Mouse (Mus musculus) heart, embryonic 13.5 days (tissue): ENCODE data around the gene Scarf2. TPM values are rescaled to one million over a fixed set of nuclear protein-coding genes. Genes with fewer than 3 reads are reported as not detected.

Source experiments
- ATAC-seq: fragments of 200-750 bp; cut with Nextera tagmentation; 2 replicates; pipeline ENCODE4 v1.8.0; 2017; ENCODE audit warnings: moderate TSS enrichment; ENCODE audit not compliant: insufficient number of reproducible peaks, low FRiP score, low TSS enrichment; ENCODE audit errors: extremely low read depth
- H3K27ac ChIP-seq: fragments of 300-500 bp; sonication (generic); replicated peaks from 2 replicates; pipeline ENCODE4 v1.5.1; 2015; ENCODE audit warnings: moderate library complexity, mild to moderate bottlenecking, inconsistent platforms
- H3K27me3 ChIP-seq: fragments of 300-500 bp; sonication (generic); replicated peaks from 2 replicates; pipeline ENCODE4 v1.6.1; 2015; ENCODE audit warnings: mild to moderate bottlenecking, inconsistent platforms
- H3K36me3 ChIP-seq: fragments of 300-500 bp; sonication (generic); 2 replicates; pipeline ENCODE4 v1.6.1; 2015; ENCODE audit warnings: mild to moderate bottlenecking, inconsistent platforms
- H3K4me1 ChIP-seq: fragments of 300-500 bp; sonication (generic); 2 replicates; pipeline ENCODE4 v1.6.1; 2015; ENCODE audit warnings: inconsistent platforms
- H3K4me2 ChIP-seq: fragments of 300-500 bp; sonication (generic); 2 replicates; pipeline ENCODE4 v1.6.1; 2015; ENCODE audit warnings: inconsistent platforms, mild to moderate bottlenecking, moderate library complexity
- H3K4me3 ChIP-seq: fragments of 300-500 bp; sonication (generic); 2 replicates; pipeline ENCODE4 v1.5.1; 2015; ENCODE audit warnings: moderate library complexity, mild to moderate bottlenecking, inconsistent platforms
- H3K9ac ChIP-seq: fragments of 300-500 bp; sonication (generic); 2 replicates; pipeline ENCODE4 v1.6.1; 2015; ENCODE audit warnings: inconsistent platforms, mild to moderate bottlenecking, moderate library complexity
- H3K9me3 ChIP-seq: fragments of 300-500 bp; sonication (generic); 2 replicates; pipeline ENCODE4 v1.6.1; 2016; ENCODE audit warnings: inconsistent platforms
- WGBS: fragments of 180-500 bp; shearing (Covaris S2); methylation state at CpG from one replicate; pipeline ENCODE4 v1.1.7; 2015; ENCODE audit warnings: mixed read lengths; 5-methylcytosine and 5-hydroxymethylcytosine counted together
- polyA plus RNA-seq: library from polyadenylated mRNA; unstranded; fragments of >200 nt; fragmentation: Nextera tagmentation; extraction: Ambion mirVana; gene quantifications from 2 replicates; pipeline ENCODE4 v1.2.1, GENCODE M21; 2015

Scarf2 gene
- polyA plus RNA-seq, 1 experiment from 2014 or later = 8.2 TPM

GRCm38 (mm10) chr16:17809711-17810110 lies 12.6 kb downstream of the Scarf2 start:
- Histone ChIP-seq H3K9ac (no peak overlapping the region), H3K4me3 (no peak overlapping the region), H3K27me3 (peaks cover 70% of the 10 kb centered on the region), H3K27ac (peak overlapping the region; percentile 68), H3K36me3 (peaks cover 10% of the 10 kb centered on the region), H3K9me3 (no peaks in the 10 kb centered on the region), H3K4me1 (peaks cover 72% of the 10 kb centered on the region), H3K4me2 (no peak overlapping the region)
- ATAC-seq = no peak
- WGBS = 33% methylated on average over 7 of the region's 7 CpGs

GRCm38 (mm10) chr16:17812120-17812519 lies 15.0 kb downstream of the Scarf2 start:
- Histone ChIP-seq H3K9me3 (no peaks in the 10 kb centered on the region), H3K4me1 (peaks cover 62% of the 10 kb centered on the region), H3K27me3 (peaks cover 65% of the 10 kb centered on the region), H3K4me3 (no peak overlapping the region), H3K36me3 (peaks cover 10% of the 10 kb centered on the region), H3K9ac (0 out of 2 replicates have a peak overlapping the region, but pooled peaks have one; percentile 14), H3K27ac (0 out of 2 replicates have a peak overlapping the region, but pooled peaks have one; percentile 1), H3K4me2 (no peak overlapping the region)
- 6% methylated on average over 5 of the region's 5 CpGs for WGBS
- no peak for ATAC-seq

- H3K9ac ChIP-seq = no peak overlapping the region
- H3K4me3 ChIP-seq = no peak overlapping the region
- WGBS = 38% methylated on average over 4 of the region's 4 CpGs
- H3K36me3 ChIP-seq = peaks cover 4% of the 10 kb centered on the region
- H3K27me3 ChIP-seq = peaks cover 62% of the 10 kb centered on the region
- peaks cover 51% of the 10 kb centered on the region for H3K4me1 ChIP-seq
- 0 out of 2 replicates have a peak, but pooled peaks cover 3% of the 10 kb centered on the region for H3K9me3 ChIP-seq
- no peak overlapping the region for H3K4me2 ChIP-seq
- no peak overlapping the region for H3K27ac ChIP-seq
- ATAC-seq = no peak
These were observed 16.1 kb downstream of the Scarf2 start for GRCm38 (mm10) chr16:17813173-17813572.

GRCm38 (mm10) chr16:17815411-17816402 lies 18.6 kb downstream of the Scarf2 start:
- 2% methylated on average over 63 of the region's 63 CpGs for WGBS
- Histone ChIP-seq H3K9me3 (0 out of 2 replicates have a peak, but pooled peaks cover 3% of the 10 kb centered on the region), H3K4me2 (peak overlapping the region; percentile 80), H3K4me3 (peak overlapping the region; percentile 57), H3K27ac (no peak overlapping the region), H3K27me3 (peaks cover 71% of the 10 kb centered on the region), H3K9ac (peak overlapping the region; percentile 82), H3K36me3 (no peaks in the 10 kb centered on the region), H3K4me1 (peaks cover 29% of the 10 kb centered on the region)
- peak; percentile 33; the same call in 1 of the 2 replicates for ATAC-seq

- H3K36me3 ChIP-seq = no peaks in the 10 kb centered on the region
- H3K4me2 ChIP-seq = no peak overlapping the region
- 80% methylated on average over 8 of the region's 8 CpGs for WGBS
- peaks cover 27% of the 10 kb centered on the region for H3K4me1 ChIP-seq
- no peak for ATAC-seq
- no peak overlapping the region for H3K27ac ChIP-seq
- H3K27me3 ChIP-seq = peaks cover 74% of the 10 kb centered on the region
- H3K9me3 ChIP-seq = 0 out of 2 replicates have a peak, but pooled peaks cover 3% of the 10 kb centered on the region
- no peak overlapping the region for H3K4me3 ChIP-seq
- H3K9ac ChIP-seq = 0 out of 2 replicates have a peak overlapping the region, but pooled peaks have one; percentile 82
These were observed 19.4 kb downstream of the Scarf2 start for GRCm38 (mm10) chr16:17816528-17816927.

GRCm38 (mm10) chr16:17826500-17826899 lies 29.4 kb downstream of the Scarf2 start:
- 81% methylated on average over 2 of the region's 2 CpGs for WGBS
- Histone ChIP-seq H3K36me3 (no peaks in the 10 kb centered on the region), H3K9ac (no peak overlapping the region), H3K4me1 (no peaks in the 10 kb centered on the region), H3K27ac (no peak overlapping the region), H3K9me3 (no peaks in the 10 kb centered on the region), H3K27me3 (peaks cover 83% of the 10 kb centered on the region), H3K4me2 (no peak overlapping the region), H3K4me3 (no peak overlapping the region)
- ATAC-seq = no peak

GRCm38 (mm10) chr16:17828229-17828628 lies 31.1 kb downstream of the Scarf2 start:
- ATAC-seq = no peak
- Histone ChIP-seq H3K9ac (no peak overlapping the region), H3K27me3 (peaks cover 88% of the 10 kb centered on the region), H3K9me3 (no peaks in the 10 kb centered on the region), H3K4me2 (no peak overlapping the region), H3K36me3 (no peaks in the 10 kb centered on the region), H3K4me3 (no peak overlapping the region), H3K27ac (no peak overlapping the region), H3K4me1 (peaks cover 4% of the 10 kb centered on the region)
- WGBS = 72% methylated on average over 2 of the region's 2 CpGs

GRCm38 (mm10) chr16:17828867-17829266 lies 31.8 kb downstream of the Scarf2 start:
- no peak for ATAC-seq
- H3K9me3 ChIP-seq = no peaks in the 10 kb centered on the region
- H3K4me2 ChIP-seq = no peak overlapping the region
- WGBS = 74% methylated on average over 3 of the region's 3 CpGs
- no peak overlapping the region for H3K9ac ChIP-seq
- no peak overlapping the region for H3K4me3 ChIP-seq
- H3K36me3 ChIP-seq = no peaks in the 10 kb centered on the region
- no peak overlapping the region for H3K27ac ChIP-seq
- H3K4me1 ChIP-seq = peaks cover 7% of the 10 kb centered on the region
- peaks cover 88% of the 10 kb centered on the region for H3K27me3 ChIP-seq

- H3K4me1 ChIP-seq = peaks cover 15% of the 10 kb centered on the region
- H3K27ac ChIP-seq = no peak overlapping the region
- H3K4me3 ChIP-seq = no peak overlapping the region
- H3K9ac ChIP-seq = no peak overlapping the region
- H3K36me3 ChIP-seq = no peaks in the 10 kb centered on the region
- WGBS = 63% methylated on average over 10 of the region's 10 CpGs
- ATAC-seq = no peak
- H3K27me3 ChIP-seq = peaks cover 99% of the 10 kb centered on the region
- no peaks in the 10 kb centered on the region for H3K9me3 ChIP-seq
- no peak overlapping the region for H3K4me2 ChIP-seq
These were observed 33.5 kb downstream of the Scarf2 start for GRCm38 (mm10) chr16:17830385-17831178.

GRCm38 (mm10) chr16:17831781-17832180 lies 34.7 kb downstream of the Scarf2 start:
- Histone ChIP-seq H3K36me3 (no peaks in the 10 kb centered on the region), H3K9me3 (no peaks in the 10 kb centered on the region), H3K27me3 (peaks cover 100% of the 10 kb centered on the region), H3K4me3 (0 out of 2 replicates have a peak overlapping the region, but pooled peaks have one; percentile 6), H3K27ac (no peak overlapping the region), H3K4me1 (peaks cover 15% of the 10 kb centered on the region), H3K9ac (no peak overlapping the region), H3K4me2 (no peak overlapping the region)
- 15% methylated on average over 11 of the region's 11 CpGs for WGBS
- no peak for ATAC-seq

GRCm38 (mm10) chr16:17832821-17833220 lies 35.7 kb downstream of the Scarf2 start, which contains the start of gene B830017H08Rik:
B830017H08Rik (plus strand) TSS chr16:17833121.
- H3K9ac ChIP-seq = peak within 1 kb of the TSS; percentile 81
- H3K4me1 ChIP-seq = peaks cover 15% of the 10 kb centered on the region
- no peak for ATAC-seq
- H3K27ac ChIP-seq = no peak within 1 kb of the TSS
- peak within 1 kb of the TSS; percentile 60 for H3K4me3 ChIP-seq
- H3K27me3 ChIP-seq = peaks cover 100% of the 10 kb centered on the region
- H3K9me3 ChIP-seq = no peaks in the 10 kb centered on the region
- peak within 1 kb of the TSS; percentile 99 for H3K4me2 ChIP-seq
- 23% methylated on average over 7 of the region's 7 CpGs for WGBS
- H3K36me3 ChIP-seq = no peaks in the 10 kb centered on the region
